Mouse (Mus musculus) liver, embryonic 15.5 days (tissue): ENCODE measurements around the gene Gnmt. TPM values are rescaled to one million over a fixed set of nuclear protein-coding genes. Genes with fewer than 3 reads are reported as not detected.

Experiments
- ATAC-seq: fragments of 200-750 bp; cut with Nextera tagmentation; 2 replicates; pipeline ENCODE4 v1.8.0; 2017; ENCODE audit warnings: moderate number of reproducible peaks, mild to moderate bottlenecking, moderate library complexity; ENCODE audit not compliant: insufficient read depth
- H3K27ac ChIP-seq: fragments of 300-500 bp; sonication (generic); replicated peaks from 2 replicates; pipeline ENCODE4 v1.5.1; 2015; ENCODE audit warnings: mild to moderate bottlenecking, inconsistent platforms
- H3K27me3 ChIP-seq: fragments of 300-500 bp; sonication (generic); 2 replicates; pipeline ENCODE4 v1.6.1; 2015; ENCODE audit warnings: mild to moderate bottlenecking, inconsistent platforms
- H3K36me3 ChIP-seq: fragments of 300-500 bp; sonication (generic); replicated peaks from 2 replicates; pipeline ENCODE4 v1.6.1; 2015; ENCODE audit warnings: moderate library complexity, mild to moderate bottlenecking, inconsistent platforms
- H3K4me1 ChIP-seq: fragments of 300-500 bp; sonication (generic); replicated peaks from 2 replicates; pipeline ENCODE4 v1.6.1; 2015; ENCODE audit warnings: inconsistent platforms
- H3K4me2 ChIP-seq: fragments of 300-500 bp; sonication (generic); 2 replicates; pipeline ENCODE4 v1.6.1; 2015; ENCODE audit warnings: moderate library complexity, mild to moderate bottlenecking, inconsistent platforms
- H3K4me3 ChIP-seq: fragments of 300-500 bp; sonication (generic); replicated peaks from 2 replicates; pipeline ENCODE4 v1.5.1; 2015; ENCODE audit warnings: mild to moderate bottlenecking, inconsistent platforms
- H3K9ac ChIP-seq: fragments of 300-500 bp; sonication (generic); 2 replicates; pipeline ENCODE4 v1.6.1; 2015; ENCODE audit warnings: moderate library complexity, mild to moderate bottlenecking, inconsistent platforms
- H3K9me3 ChIP-seq: fragments of 300-500 bp; sonication (generic); replicated peaks from 2 replicates; pipeline ENCODE4 v1.6.1; 2016; ENCODE audit warnings: inconsistent platforms
- WGBS: fragments of 180-500 bp; shearing (Covaris S2); methylation state at CpG from one replicate; pipeline ENCODE4 v1.1.7; 2015; ENCODE audit warnings: mixed read lengths; ENCODE audit not compliant: insufficient replicate concordance; 5-methylcytosine and 5-hydroxymethylcytosine counted together
- polyA plus RNA-seq: library from polyadenylated mRNA; unstranded; fragments of >200 nt; fragmentation: Nextera tagmentation; extraction: Ambion mirVana; gene quantifications from 2 replicates; pipeline ENCODE4 v1.2.1, GENCODE M21; 2015

Gene Gnmt
- polyA plus RNA-seq, 1 experiment from 2014 or later: 59.8 TPM

DNA sequence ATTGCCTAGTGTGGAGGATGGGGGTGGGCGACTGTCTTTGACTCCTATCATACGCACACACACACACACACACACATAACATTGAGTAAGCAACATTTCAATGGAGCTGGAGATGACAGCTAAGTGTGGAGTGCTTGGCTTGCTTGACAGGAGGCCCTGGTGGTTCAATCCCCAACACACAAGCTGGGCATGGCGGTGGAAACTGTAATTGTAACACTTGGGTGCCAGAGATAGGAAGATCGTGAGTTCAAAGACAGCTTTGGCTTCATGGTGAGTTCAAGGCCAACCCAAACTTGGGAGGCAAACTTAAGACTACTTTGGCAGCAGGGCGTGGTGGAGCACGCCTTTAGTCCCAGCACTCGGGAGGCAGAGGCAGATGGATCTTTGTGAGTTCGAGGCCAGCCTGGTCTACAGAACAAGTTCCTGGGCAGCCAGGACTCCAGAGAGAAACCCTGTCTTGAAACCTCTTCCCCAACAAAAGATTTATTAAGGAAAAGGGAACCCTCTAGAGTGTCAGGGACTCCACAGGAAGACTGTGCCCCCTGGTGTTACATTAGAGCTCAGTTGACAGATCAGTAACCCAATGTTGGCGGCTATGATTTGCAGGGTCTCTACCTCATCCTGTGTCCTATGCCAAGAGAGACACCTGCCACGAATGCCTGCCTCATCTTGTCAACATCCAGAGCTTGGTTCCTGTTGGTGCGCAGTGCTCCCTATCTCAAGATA, 14.0 kb downstream of the Gnmt start:
- 78% methylated on average over 11 of the region's 11 CpGs for WGBS
- no peak overlapping the region for H3K27ac ChIP-seq
- H3K9me3 ChIP-seq: no peaks in the 10 kb centered on the region
- H3K9ac ChIP-seq: no peak overlapping the region
- no peak for ATAC-seq
- peaks cover 34% of the 10 kb centered on the region for H3K36me3 ChIP-seq
- no peak overlapping the region for H3K4me2 ChIP-seq
- H3K27me3 ChIP-seq: no peaks in the 10 kb centered on the region
- H3K4me1 ChIP-seq: peaks cover 34% of the 10 kb centered on the region
- H3K4me3 ChIP-seq: no peak overlapping the region

- peaks cover 34% of the 10 kb centered on the region for H3K4me1 ChIP-seq
- no peak overlapping the region for H3K4me3 ChIP-seq
- H3K9me3 ChIP-seq: no peaks in the 10 kb centered on the region
- no peaks in the 10 kb centered on the region for H3K27me3 ChIP-seq
- WGBS: 84% methylated on average over 9 of the region's 9 CpGs
- H3K36me3 ChIP-seq: peaks cover 34% of the 10 kb centered on the region
- no peak overlapping the region for H3K4me2 ChIP-seq
- H3K9ac ChIP-seq: no peak overlapping the region
- no peak overlapping the region for H3K27ac ChIP-seq
- ATAC-seq: no peak
Measured at GRCm38 (mm10) chr17:46713849-46714248, 15.1 kb downstream of the Gnmt start.

- Histone ChIP-seq H3K27me3 (no peaks in the 10 kb centered on the region), H3K4me3 (peak overlapping the region; percentile 99), H3K9me3 (no peaks in the 10 kb centered on the region), H3K36me3 (peaks cover 34% of the 10 kb centered on the region), H3K27ac (peak overlapping the region; percentile 80; the same call in 1 of the 2 replicates), H3K4me2 (peak overlapping the region; percentile 89), H3K4me1 (peaks cover 34% of the 10 kb centered on the region), H3K9ac (peak overlapping the region; percentile 96)
- 13% methylated on average over 7 of the region's 7 CpGs for WGBS
- ATAC-seq: no peak
Measured at GRCm38 (mm10) chr17:46712442-46712841, 16.5 kb downstream of the Gnmt start.

DNA sequence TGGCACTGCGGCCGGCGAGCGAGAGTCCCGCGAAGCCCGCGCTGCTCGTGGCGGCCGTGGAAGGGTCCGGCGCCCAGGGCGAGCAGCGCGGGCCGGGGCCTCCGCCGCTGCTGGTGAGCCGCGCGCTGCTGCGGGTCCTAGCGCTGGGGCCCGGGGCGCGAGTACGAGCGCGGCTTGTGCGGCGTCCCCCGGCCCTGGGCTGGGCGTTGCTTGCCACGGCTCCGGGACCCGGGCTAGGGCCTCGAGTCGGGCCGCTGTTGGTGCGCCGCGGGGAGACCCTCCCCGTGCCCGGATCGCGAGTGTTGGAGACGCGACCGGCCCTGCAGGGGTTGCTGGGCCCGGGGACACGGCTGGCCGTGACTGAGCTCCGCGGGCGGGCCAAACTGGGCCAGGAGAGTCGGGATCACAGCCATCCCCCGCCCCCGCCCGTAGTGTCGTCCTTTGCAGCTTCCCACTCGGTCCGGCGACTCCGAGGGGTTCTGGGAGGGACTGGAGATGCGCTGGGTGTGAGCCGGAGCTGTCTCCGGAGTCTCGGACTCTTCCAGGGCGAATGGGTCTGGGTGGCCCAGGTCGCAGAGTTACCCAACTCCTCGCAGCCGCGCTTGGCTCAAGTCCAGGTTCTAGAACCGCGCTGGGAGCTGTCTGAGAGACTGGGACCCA, 17.2 kb downstream of the Gnmt start:
- Histone ChIP-seq H3K4me1 (peaks cover 34% of the 10 kb centered on the region), H3K4me2 (peak overlapping the region; percentile 89), H3K27ac (peak overlapping the region; percentile 80), H3K27me3 (0 out of 2 replicates have a peak, but pooled peaks cover 6% of the 10 kb centered on the region), H3K36me3 (peaks cover 30% of the 10 kb centered on the region), H3K9ac (peak overlapping the region; percentile 96), H3K4me3 (peak overlapping the region; percentile 99), H3K9me3 (no peaks in the 10 kb centered on the region)
- WGBS: under 1% methylated on average over 75 of the region's 76 CpGs
- peak; percentile 62 for ATAC-seq

- Histone ChIP-seq H3K4me3 (peak within 1 kb of the TSS; percentile 99), H3K9ac (peak within 1 kb of the TSS; percentile 96), H3K4me2 (peak within 1 kb of the TSS; percentile 89), H3K27me3 (0 out of 2 replicates have a peak, but pooled peaks cover 7% of the 10 kb centered on the region), H3K36me3 (peaks cover 24% of the 10 kb centered on the region), H3K27ac (peak within 1 kb of the TSS; percentile 80), H3K4me1 (peaks cover 39% of the 10 kb centered on the region), H3K9me3 (no peaks in the 10 kb centered on the region)
- peak; percentile 82 for ATAC-seq
- WGBS: 7% methylated on average over 36 of the region's 36 CpGs
Measured at GRCm38 (mm10) chr17:46710959-46711597, 17.9 kb downstream of the Gnmt start, which contains the start of gene Pex6. Gene Pex6 (plus strand): TSS chr17:46711463.

- Histone ChIP-seq H3K4me2 (no peak overlapping the region), H3K4me1 (peaks cover 50% of the 10 kb centered on the region), H3K36me3 (no peaks in the 10 kb centered on the region), H3K9ac (no peak overlapping the region), H3K4me3 (no peak overlapping the region), H3K27me3 (0 out of 2 replicates have a peak, but pooled peaks cover 7% of the 10 kb centered on the region), H3K27ac (no peak overlapping the region), H3K9me3 (no peaks in the 10 kb centered on the region)
- 84% methylated on average over 14 of the region's 14 CpGs for WGBS
- no peak for ATAC-seq
Measured at GRCm38 (mm10) chr17:46706375-46707089, 22.4 kb downstream of the Gnmt start.

GRCm38 (mm10) chr17:46704887-46705835, 23.8 kb downstream of the Gnmt start, which contains the start of gene Ppp2r5d:
Gene Ppp2r5d (minus strand): TSS chr17:46705111.
- Histone ChIP-seq H3K4me1 (peaks cover 43% of the 10 kb centered on the region), H3K4me3 (peak within 1 kb of the TSS; percentile 76), H3K27me3 (0 out of 2 replicates have a peak, but pooled peaks cover 7% of the 10 kb centered on the region), H3K9me3 (no peaks in the 10 kb centered on the region), H3K4me2 (peak within 1 kb of the TSS; percentile 88), H3K27ac (peak within 1 kb of the TSS; percentile 83), H3K9ac (peak within 1 kb of the TSS; percentile 83), H3K36me3 (no peaks in the 10 kb centered on the region)
- peak; percentile 96 for ATAC-seq
- WGBS: under 1% methylated on average over 48 of the region's 48 CpGs

GRCm38 (mm10) chr17:46703971-46704886, 24.7 kb downstream of the Gnmt start:
- H3K36me3 ChIP-seq: peaks cover 8% of the 10 kb centered on the region; the same call in 1 of the 2 replicates
- H3K4me3 ChIP-seq: peak overlapping the region; percentile 76
- 0 out of 2 replicates have a peak, but pooled peaks cover 7% of the 10 kb centered on the region for H3K27me3 ChIP-seq
- ATAC-seq: peak; percentile 71
- peak overlapping the region; percentile 88 for H3K4me2 ChIP-seq
- H3K9ac ChIP-seq: peak overlapping the region; percentile 83
- 3% methylated on average over 36 of the region's 41 CpGs for WGBS
- H3K27ac ChIP-seq: peak overlapping the region; percentile 82
- H3K9me3 ChIP-seq: no peaks in the 10 kb centered on the region
- H3K4me1 ChIP-seq: peaks cover 50% of the 10 kb centered on the region

DNA sequence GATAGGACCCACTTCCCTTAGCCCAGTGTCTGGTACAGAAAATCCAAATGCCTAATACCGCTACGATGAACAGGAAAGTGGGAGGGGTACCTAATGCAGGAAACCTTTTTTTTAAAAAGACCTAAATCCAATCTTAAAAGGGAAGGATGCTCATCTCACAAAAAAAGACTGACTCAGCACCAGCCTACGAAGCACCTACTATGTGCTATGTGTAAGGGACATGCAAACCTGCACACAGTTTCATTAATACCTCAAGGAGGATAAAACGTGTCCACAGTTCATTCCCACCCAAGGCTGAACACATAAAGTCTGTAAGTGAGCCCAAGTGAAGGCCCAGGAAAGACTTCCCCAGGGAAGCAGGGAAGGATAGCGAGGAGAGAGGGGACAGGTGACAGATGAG, 26.5 kb downstream of the Gnmt start:
- Histone ChIP-seq H3K27ac (no peak overlapping the region), H3K4me3 (no peak overlapping the region), H3K4me2 (peak overlapping the region; percentile 88), H3K36me3 (peaks cover 18% of the 10 kb centered on the region; the same call in 1 of the 2 replicates), H3K9ac (peak overlapping the region; percentile 83; the same call in 1 of the 2 replicates), H3K9me3 (no peaks in the 10 kb centered on the region), H3K27me3 (0 out of 2 replicates have a peak, but pooled peaks cover 7% of the 10 kb centered on the region), H3K4me1 (peaks cover 53% of the 10 kb centered on the region)
- 77% methylated on average over 5 of the region's 5 CpGs for WGBS
- ATAC-seq: no peak
